Mouse (Mus musculus): ENCODE data around the gene Mark4. TPM values are rescaled to one million over a fixed set of nuclear protein-coding genes. Genes with fewer than 3 reads are reported as not detected.

Gene Mark4
- polyA plus RNA-seq, 1 experiment from 2014 or later, result 9.7 TPM

GRCm38 (mm10) chr7:19426349-19426748 lies 32.3 kb downstream of the Mark4 start:
- Histone ChIP-seq H3K27ac (ENCODE audit: low read length) (no peak overlapping the region), H3K36me3 (ENCODE audit: control insufficient read depth, insufficient read depth, low read length) (peaks cover 55% of the 10 kb centered on the region), H3K4me2 (replicated peaks; ENCODE audit: low read depth, low read length) (no peak overlapping the region), H3K9me3 (ENCODE audit: control insufficient read depth, low read depth, low read length) (no peaks in the 10 kb centered on the region), H3K4me3 (ENCODE audit: low read depth, low read length) (no peak overlapping the region), H3K4me1 (ENCODE audit: control insufficient read depth, insufficient read depth, low read length) (no peaks in the 10 kb centered on the region), H3K27me3 (ENCODE audit: control insufficient read depth, insufficient read depth, low read length) (no peaks in the 10 kb centered on the region), H3K9ac (replicated peaks; ENCODE audit: low read depth, low read length) (no peak overlapping the region)
- ATAC-seq (ENCODE audit: insufficient number of reproducible peaks, insufficient read depth, low FRiP score, low read depth), result no peak
- WGBS, result 81% methylated on average over 6 of the region's 6 CpGs

- WGBS, result 53% methylated on average over 4 of the region's 4 CpGs
- no peak for ATAC-seq (ENCODE audit: insufficient number of reproducible peaks, insufficient read depth, low FRiP score, low read depth)
- Histone ChIP-seq H3K4me1 (ENCODE audit: control insufficient read depth, insufficient read depth, low read length) (no peaks in the 10 kb centered on the region), H3K9me3 (ENCODE audit: control insufficient read depth, low read depth, low read length) (no peaks in the 10 kb centered on the region), H3K27me3 (ENCODE audit: control insufficient read depth, insufficient read depth, low read length) (peaks cover 9% of the 10 kb centered on the region), H3K9ac (replicated peaks; ENCODE audit: low read depth, low read length) (no peak overlapping the region), H3K4me2 (replicated peaks; ENCODE audit: low read depth, low read length) (no peak overlapping the region), H3K27ac (ENCODE audit: low read length) (no peak overlapping the region), H3K4me3 (ENCODE audit: low read depth, low read length) (no peak overlapping the region), H3K36me3 (ENCODE audit: control insufficient read depth, insufficient read depth, low read length) (peaks cover 32% of the 10 kb centered on the region)
Observed at GRCm38 (mm10) chr7:19424051-19424450, 34.6 kb downstream of the Mark4 start.

GRCm38 (mm10) chr7:19423083-19423482 lies 35.5 kb downstream of the Mark4 start:
- Histone ChIP-seq H3K27me3 (ENCODE audit: control insufficient read depth, insufficient read depth, low read length) (peaks cover 9% of the 10 kb centered on the region), H3K4me2 (replicated peaks; ENCODE audit: low read depth, low read length) (no peak overlapping the region), H3K9ac (replicated peaks; ENCODE audit: low read depth, low read length) (no peak overlapping the region), H3K4me1 (ENCODE audit: control insufficient read depth, insufficient read depth, low read length) (no peaks in the 10 kb centered on the region), H3K36me3 (ENCODE audit: control insufficient read depth, insufficient read depth, low read length) (peaks cover 24% of the 10 kb centered on the region), H3K27ac (ENCODE audit: low read length) (no peak overlapping the region), H3K9me3 (ENCODE audit: control insufficient read depth, low read depth, low read length) (no peaks in the 10 kb centered on the region), H3K4me3 (ENCODE audit: low read depth, low read length) (no peak overlapping the region)
- 94% methylated on average over 3 of the region's 3 CpGs for WGBS
- no peak for ATAC-seq (ENCODE audit: insufficient number of reproducible peaks, insufficient read depth, low FRiP score, low read depth)

- no peak overlapping the region for H3K27ac ChIP-seq (ENCODE audit: low read length)
- H3K36me3 ChIP-seq (ENCODE audit: control insufficient read depth, insufficient read depth, low read length), result peaks cover 6% of the 10 kb centered on the region; the same call in 1 of the 2 replicates
- no peak overlapping the region for H3K9ac ChIP-seq (replicated peaks; ENCODE audit: low read depth, low read length)
- H3K9me3 ChIP-seq (ENCODE audit: control insufficient read depth, low read depth, low read length), result no peaks in the 10 kb centered on the region
- no peaks in the 10 kb centered on the region for H3K4me1 ChIP-seq (ENCODE audit: control insufficient read depth, insufficient read depth, low read length)
- WGBS, result 11% methylated on average over 43 of the region's 43 CpGs
- ATAC-seq (ENCODE audit: insufficient number of reproducible peaks, insufficient read depth, low FRiP score, low read depth), result peak; percentile 93
- H3K27me3 ChIP-seq (ENCODE audit: control insufficient read depth, insufficient read depth, low read length), result peaks cover 12% of the 10 kb centered on the region
- peak overlapping the region; percentile 24 for H3K4me3 ChIP-seq (ENCODE audit: low read depth, low read length)
- H3K4me2 ChIP-seq (replicated peaks; ENCODE audit: low read depth, low read length), result peak overlapping the region; percentile 49
Observed at GRCm38 (mm10) chr7:19420821-19421636, 37.6 kb downstream of the Mark4 start.

- H3K9me3 ChIP-seq (ENCODE audit: control insufficient read depth, low read depth, low read length), result no peaks in the 10 kb centered on the region
- H3K4me2 ChIP-seq (replicated peaks; ENCODE audit: low read depth, low read length), result no peak overlapping the region; the same call in 1 of the 2 replicates
- ATAC-seq (ENCODE audit: insufficient number of reproducible peaks, insufficient read depth, low FRiP score, low read depth), result no peak
- peaks cover 3% of the 10 kb centered on the region; the same call in 1 of the 2 replicates for H3K36me3 ChIP-seq (ENCODE audit: control insufficient read depth, insufficient read depth, low read length)
- peaks cover 12% of the 10 kb centered on the region for H3K27me3 ChIP-seq (ENCODE audit: control insufficient read depth, insufficient read depth, low read length)
- H3K4me1 ChIP-seq (ENCODE audit: control insufficient read depth, insufficient read depth, low read length), result no peaks in the 10 kb centered on the region
- 7% methylated on average over 28 of the region's 28 CpGs for WGBS
- H3K27ac ChIP-seq (ENCODE audit: low read length), result no peak overlapping the region
- H3K9ac ChIP-seq (replicated peaks; ENCODE audit: low read depth, low read length), result no peak overlapping the region
- H3K4me3 ChIP-seq (ENCODE audit: low read depth, low read length), result no peak overlapping the region
Observed at GRCm38 (mm10) chr7:19420121-19420520, 38.5 kb downstream of the Mark4 start.

GRCm38 (mm10) chr7:19416590-19416989 lies 42.0 kb downstream of the Mark4 start:
- no peak overlapping the region for H3K9ac ChIP-seq (replicated peaks; ENCODE audit: low read depth, low read length)
- no peak overlapping the region for H3K4me2 ChIP-seq (replicated peaks; ENCODE audit: low read depth, low read length)
- WGBS, result 69% methylated on average over 15 of the region's 15 CpGs
- no peaks in the 10 kb centered on the region for H3K4me1 ChIP-seq (ENCODE audit: control insufficient read depth, insufficient read depth, low read length)
- ATAC-seq (ENCODE audit: insufficient number of reproducible peaks, insufficient read depth, low FRiP score, low read depth), result no peak
- H3K4me3 ChIP-seq (ENCODE audit: low read depth, low read length), result no peak overlapping the region
- H3K36me3 ChIP-seq (ENCODE audit: control insufficient read depth, insufficient read depth, low read length), result no peaks in the 10 kb centered on the region
- H3K27me3 ChIP-seq (ENCODE audit: control insufficient read depth, insufficient read depth, low read length), result peaks cover 12% of the 10 kb centered on the region
- H3K27ac ChIP-seq (ENCODE audit: low read length), result no peak overlapping the region
- H3K9me3 ChIP-seq (ENCODE audit: control insufficient read depth, low read depth, low read length), result 0 out of 2 replicates have a peak, but pooled peaks cover 4% of the 10 kb centered on the region

- ATAC-seq (ENCODE audit: insufficient number of reproducible peaks, insufficient read depth, low FRiP score, low read depth), result no peak
- 84% methylated on average over 3 of the region's 3 CpGs for WGBS
- H3K27ac ChIP-seq (ENCODE audit: low read length), result no peak overlapping the region
Observed at GRCm38 (mm10) chr7:19413525-19413924, 45.1 kb downstream of the Mark4 start.

GRCm38 (mm10) chr7:19411783-19412182 lies 46.8 kb downstream of the Mark4 start:
- WGBS, result 77% methylated on average over 5 of the region's 5 CpGs
- ATAC-seq (ENCODE audit: insufficient number of reproducible peaks, insufficient read depth, low FRiP score, low read depth), result no peak
- H3K9me3 ChIP-seq (ENCODE audit: control insufficient read depth, low read depth, low read length), result 0 out of 2 replicates have a peak, but pooled peaks cover 4% of the 10 kb centered on the region
- H3K9ac ChIP-seq (replicated peaks; ENCODE audit: low read depth, low read length), result no peak overlapping the region
- H3K27ac ChIP-seq (ENCODE audit: low read length), result no peak overlapping the region
- no peaks in the 10 kb centered on the region for H3K4me1 ChIP-seq (ENCODE audit: control insufficient read depth, insufficient read depth, low read length)
- H3K4me3 ChIP-seq (ENCODE audit: low read depth, low read length), result no peak overlapping the region
- H3K4me2 ChIP-seq (replicated peaks; ENCODE audit: low read depth, low read length), result no peak overlapping the region
- H3K36me3 ChIP-seq (ENCODE audit: control insufficient read depth, insufficient read depth, low read length), result no peaks in the 10 kb centered on the region
- 0 out of 2 replicates have a peak, but pooled peaks cover 2% of the 10 kb centered on the region for H3K27me3 ChIP-seq (ENCODE audit: control insufficient read depth, insufficient read depth, low read length)

More at GRCm38 (mm10) chr7:19413525-19413924, 45.1 kb downstream of the Mark4 start:
- Histone ChIP-seq H3K4me3 (ENCODE audit: low read depth, low read length) (no peak overlapping the region), H3K4me2 (replicated peaks; ENCODE audit: low read depth, low read length) (no peak overlapping the region), H3K9ac (replicated peaks; ENCODE audit: low read depth, low read length) (no peak overlapping the region), H3K27me3 (ENCODE audit: control insufficient read depth, insufficient read depth, low read length) (0 out of 2 replicates have a peak, but pooled peaks cover 4% of the 10 kb centered on the region), H3K4me1 (ENCODE audit: control insufficient read depth, insufficient read depth, low read length) (no peaks in the 10 kb centered on the region), H3K9me3 (ENCODE audit: control insufficient read depth, low read depth, low read length) (0 out of 2 replicates have a peak, but pooled peaks cover 4% of the 10 kb centered on the region), H3K36me3 (ENCODE audit: control insufficient read depth, insufficient read depth, low read length) (no peaks in the 10 kb centered on the region)
